Mouse (Mus musculus) limb, embryonic 14.5 days (tissue): ENCODE measurements around the gene Il15ra. TPM values are rescaled to one million over a fixed set of nuclear protein-coding genes. Genes with fewer than 3 reads are reported as not detected.

ENCODE experiments used
- ATAC-seq: fragments of 200-750 bp; cut with Nextera tagmentation; 2 replicates; pipeline ENCODE4 v1.8.0; 2017; ENCODE audit warnings: low read depth, moderate number of reproducible peaks, moderate TSS enrichment; ENCODE audit not compliant: low FRiP score
- DNase-seq: peaks from one replicate; pipeline ENCODE4 v3.0.0-alpha.2; 2015; ENCODE audit warnings: low spot score
- H3K27ac ChIP-seq: fragments of 300-500 bp; sonication (generic); replicated peaks from 2 replicates; pipeline ENCODE4 v1.5.1; 2014; ENCODE audit warnings: low read depth, mild to moderate bottlenecking, low read length, moderate library complexity, mixed read lengths
- H3K27me3 ChIP-seq: fragments of 300-500 bp; sonication (generic); 2 replicates; pipeline ENCODE4 v1.6.1; 2014; ENCODE audit warnings: low read length, mixed read lengths; ENCODE audit not compliant: control insufficient read depth, insufficient read depth
- H3K36me3 ChIP-seq: fragments of 300-500 bp; sonication (generic); 2 replicates; pipeline ENCODE4 v1.6.1; 2014; ENCODE audit warnings: mild to moderate bottlenecking, low read length, moderate library complexity, mixed read lengths; ENCODE audit not compliant: control insufficient read depth, insufficient read depth
- H3K4me1 ChIP-seq: fragments of 300-500 bp; sonication (generic); 2 replicates; pipeline ENCODE4 v1.6.1; 2014; ENCODE audit warnings: antibody characterized with exemption, low read length, mixed read lengths; ENCODE audit not compliant: control insufficient read depth, insufficient read depth
- H3K4me2 ChIP-seq: fragments of 300-500 bp; sonication (generic); replicated peaks from 2 replicates; pipeline ENCODE4 v1.6.1; 2014; ENCODE audit warnings: low read depth, mild to moderate bottlenecking, low read length, moderate library complexity; ENCODE audit not compliant: severe bottlenecking
- H3K4me3 ChIP-seq: fragments of 300-500 bp; sonication (generic); replicated peaks from 2 replicates; pipeline ENCODE4 v1.5.1; 2014; ENCODE audit warnings: low read length
- H3K9ac ChIP-seq: fragments of 300-500 bp; sonication (generic); 2 replicates; pipeline ENCODE4 v1.6.1; 2014; ENCODE audit warnings: mild to moderate bottlenecking, low read depth, low read length, moderate library complexity; ENCODE audit not compliant: severe bottlenecking
- H3K9me3 ChIP-seq: fragments of 300-500 bp; sonication (generic); 2 replicates; pipeline ENCODE4 v1.6.1; 2016; ENCODE audit warnings: low read length; ENCODE audit not compliant: control insufficient read depth
- POLR2A ChIP-seq: fragments of 200-500 bp; IDR thresholded peaks from 2 replicates; pipeline ENCODE4 v1.8.0; 2012; ENCODE audit warnings: inconsistent platforms, mild to moderate bottlenecking, moderate library complexity, borderline replicate concordance; ENCODE audit not compliant: insufficient read depth, insufficient read length; ENCODE audit errors: extremely low read depth
- WGBS: fragments of 180-500 bp; shearing (Covaris S2); extraction: QIAGEN DNeasy Blood & Tissue Kit; methylation state at CpG from one replicate; pipeline ENCODE4 v1.1.7; 2014; 5-methylcytosine and 5-hydroxymethylcytosine counted together
- polyA plus RNA-seq, 2 experiments: library from polyadenylated mRNA; depleted of rRNA in 1 of 2; stranded (reverse) in 1 of 2; unstranded in 1 of 2; fragments of >200 nt; fragmentation: Nextera tagmentation in 1 of 2; extraction: Ambion mirVana in 1 of 2; gene quantifications; 2 replicates each; pipeline versions ENCODE4 v1.2.1 to v1.2.3; 2012 to 2014

Gene Il15ra
- polyA plus RNA-seq (2012; rRNA removed) (3.7 and 4.6 TPM in 2 replicates), polyA plus RNA-seq (2014; fragmentation: Nextera tagmentation; extraction: Ambion mirVana) (2.7 and 3.2 TPM in 2 replicates)

DNA sequence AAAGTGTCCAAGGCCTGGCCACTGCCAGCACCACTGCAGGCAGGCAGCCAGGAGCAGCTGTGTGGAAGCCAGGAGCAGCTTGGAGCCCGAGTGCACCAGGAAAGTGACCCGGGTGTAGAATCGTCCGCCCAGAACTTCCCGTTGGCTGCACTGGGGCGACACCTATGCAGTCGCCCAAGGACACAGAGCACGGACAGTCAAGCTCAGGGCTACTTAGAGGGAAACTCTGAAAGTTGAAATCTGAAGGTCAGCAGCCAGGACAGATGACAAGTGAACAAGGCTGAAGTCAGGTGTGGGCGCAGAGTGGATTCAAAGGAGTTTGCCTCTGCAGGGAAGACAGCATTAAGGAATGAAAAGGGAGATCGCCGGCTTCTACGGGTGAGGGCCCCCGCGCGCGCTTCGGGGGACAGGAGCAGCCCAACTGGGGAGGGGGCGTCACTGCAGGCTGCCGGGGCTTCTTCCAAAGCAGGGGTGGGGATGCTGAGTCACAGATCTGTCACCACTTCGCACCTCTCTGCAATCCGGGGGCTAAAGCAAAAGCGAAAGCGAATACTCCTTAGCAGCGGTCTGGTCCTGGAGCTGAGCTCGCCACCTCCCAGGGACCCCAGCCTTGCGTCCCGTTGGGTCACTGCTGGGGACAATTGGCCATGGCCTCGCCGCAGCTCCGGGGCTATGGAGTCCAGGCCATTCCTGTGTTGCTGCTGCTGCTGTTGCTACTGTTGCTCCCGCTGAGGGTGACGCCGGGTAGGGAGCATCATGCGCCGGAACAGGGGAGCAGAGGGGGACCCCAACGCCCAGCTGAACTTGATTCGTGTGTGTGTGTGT, at the start of gene Il15ra:
Gene Il15ra, plus strand, starts transcription at position 90 of the 825 bp plus-strand sequence.
- peak within 1 kb of the TSS; percentile 97 for H3K4me2 ChIP-seq
- 0 out of 2 replicates have a peak, but pooled peaks cover 6% of the 10 kb centered on the region for H3K4me1 ChIP-seq
- peak within 1 kb of the TSS; percentile 63 for H3K4me3 ChIP-seq
- H3K9me3 ChIP-seq, result no peaks in the 10 kb centered on the region
- no peak within 1 kb of the TSS for H3K27ac ChIP-seq
- under 1% methylated on average over 37 of the region's 37 CpGs for WGBS
- ATAC-seq, result peak; percentile 60
- peak; percentile 19 for DNase-seq
- peaks cover 14% of the 10 kb centered on the region for H3K27me3 ChIP-seq
- peak within 1 kb of the TSS; percentile 64 for H3K9ac ChIP-seq
- no peak for TF ChIP-seq POLR2A
- H3K36me3 ChIP-seq, result no peaks in the 10 kb centered on the region

DNA sequence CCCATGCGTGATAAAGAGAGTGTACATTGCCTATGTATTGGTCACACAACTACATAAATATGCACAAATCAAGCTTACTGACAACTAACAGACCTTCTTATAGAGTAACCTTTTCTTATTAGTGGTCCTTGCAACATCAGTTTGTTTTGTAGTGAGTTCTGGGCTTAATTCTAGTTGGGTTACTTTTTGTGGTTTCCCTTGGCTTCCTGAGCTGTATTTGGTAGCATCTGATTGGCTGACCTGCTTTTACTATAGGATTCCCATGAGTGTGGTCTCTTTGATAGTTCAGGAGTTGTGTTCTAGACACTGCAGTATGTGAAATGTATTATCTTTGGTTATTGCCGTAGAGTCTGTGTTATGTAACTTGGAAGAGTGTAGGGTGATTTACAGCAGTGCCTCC, 47.5 kb upstream of the Il15ra start:
- H3K9ac ChIP-seq, result no peak overlapping the region
- H3K4me3 ChIP-seq, result no peak overlapping the region
- DNase-seq (no peak), ATAC-seq (no peak)
- H3K36me3 ChIP-seq, result no peaks in the 10 kb centered on the region
- no peak overlapping the region for H3K27ac ChIP-seq
- H3K4me2 ChIP-seq, result no peak overlapping the region
- no peak for TF ChIP-seq POLR2A
- no peaks in the 10 kb centered on the region for H3K4me1 ChIP-seq
- 91% methylated on average over 2 of the region's 2 CpGs for WGBS
- no peaks in the 10 kb centered on the region for H3K9me3 ChIP-seq
- H3K27me3 ChIP-seq, result no peaks in the 10 kb centered on the region

DNA sequence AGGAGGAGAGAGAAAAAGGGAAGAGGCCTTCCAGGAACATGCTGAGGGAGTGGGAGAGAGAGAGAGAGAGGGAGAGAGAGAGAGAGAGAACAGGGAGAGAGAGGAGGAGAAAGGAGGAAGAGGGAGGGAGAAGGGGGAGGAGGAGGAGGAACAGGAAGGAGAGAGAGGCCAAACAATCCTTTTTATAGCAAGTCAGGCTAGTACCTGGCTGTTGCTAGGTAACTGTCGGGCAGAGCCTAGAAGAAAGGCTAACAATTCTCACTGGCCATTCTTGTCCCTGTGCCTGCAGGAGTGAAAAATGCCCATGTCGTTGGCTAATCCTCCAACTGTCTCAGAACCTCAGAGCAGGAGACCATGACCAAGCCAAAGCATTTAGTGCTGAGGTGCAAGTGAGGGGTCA, 45.8 kb upstream of the Il15ra start:
- DNase-seq (no peak), ATAC-seq (no peak)
- Histone ChIP-seq H3K4me2 (no peak overlapping the region), H3K4me3 (no peak overlapping the region), H3K36me3 (no peaks in the 10 kb centered on the region), H3K9ac (no peak overlapping the region), H3K4me1 (no peaks in the 10 kb centered on the region; the same call in 1 of the 2 replicates), H3K27me3 (no peaks in the 10 kb centered on the region), H3K9me3 (no peaks in the 10 kb centered on the region), H3K27ac (no peak overlapping the region)
- WGBS, result 29% methylated on average over 2 of the region's 2 CpGs
- no peak for TF ChIP-seq POLR2A

DNA sequence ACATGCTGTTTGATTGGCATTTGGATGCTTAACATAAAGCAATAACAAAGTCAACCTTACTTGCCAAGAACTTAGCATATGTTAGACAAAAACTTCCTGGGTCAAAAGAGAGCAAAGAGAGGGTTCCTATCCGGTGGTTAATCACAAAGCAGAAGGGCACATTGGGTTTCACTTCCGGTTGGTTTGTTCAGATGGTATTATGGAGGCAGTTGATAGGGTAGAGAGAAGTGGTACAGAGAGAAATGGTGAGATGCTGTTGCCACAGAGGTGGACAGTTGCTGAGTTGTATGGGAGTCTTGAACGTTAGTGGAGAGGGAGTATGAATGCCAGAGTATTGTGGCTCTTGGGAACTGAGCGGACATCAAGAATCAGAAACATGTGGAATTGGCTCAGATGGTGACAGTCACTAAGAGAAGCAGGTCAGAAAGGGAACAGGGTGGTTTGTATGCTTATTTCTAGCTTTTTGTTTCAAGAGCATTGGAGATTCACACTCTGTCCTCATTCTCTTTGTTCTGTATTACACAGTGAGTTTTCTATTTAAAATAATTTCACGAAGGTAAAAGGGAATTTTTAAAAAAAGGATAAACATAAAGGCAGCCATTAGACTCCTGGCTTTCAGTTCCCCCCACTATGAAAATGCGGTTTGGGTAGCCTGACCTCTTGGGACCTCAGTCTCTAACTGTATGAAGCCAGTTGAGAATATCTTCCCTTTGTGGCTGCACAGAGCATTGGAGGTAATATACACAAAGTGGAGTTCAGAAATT, 42.8 kb upstream of the Il15ra start:
- Histone ChIP-seq H3K9me3 (no peaks in the 10 kb centered on the region), H3K36me3 (no peaks in the 10 kb centered on the region), H3K9ac (no peak overlapping the region), H3K4me2 (no peak overlapping the region), H3K4me3 (no peak overlapping the region), H3K27ac (no peak overlapping the region), H3K4me1 (no peaks in the 10 kb centered on the region; the same call in 1 of the 2 replicates), H3K27me3 (no peaks in the 10 kb centered on the region)
- ATAC-seq, result no peak
- 83% methylated on average over 6 of the region's 6 CpGs for WGBS
- DNase-seq, result no peak
- no peak for TF ChIP-seq POLR2A

DNA sequence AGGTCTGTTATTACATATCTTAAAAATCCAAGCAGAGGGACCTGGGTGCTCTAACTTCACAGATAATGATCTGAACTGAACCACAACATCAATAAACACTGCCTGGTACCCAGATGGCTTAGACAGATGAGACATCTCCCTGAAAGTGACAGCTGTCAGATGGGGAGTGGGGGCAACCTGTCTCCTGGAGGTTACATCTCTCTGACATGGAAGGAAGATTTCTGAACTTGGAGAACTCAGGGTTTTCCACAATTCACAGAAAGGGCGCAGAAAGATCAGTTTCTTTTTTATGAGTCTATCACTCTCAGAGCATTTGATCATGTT, 42.2 kb upstream of the Il15ra start:
- H3K9me3 ChIP-seq, result no peaks in the 10 kb centered on the region
- no peak overlapping the region for H3K4me2 ChIP-seq
- ATAC-seq (no peak), DNase-seq (no peak)
- WGBS, result 95% methylated on average over 1 of the region's 1 CpGs
- no peak for TF ChIP-seq POLR2A
- H3K4me3 ChIP-seq, result no peak overlapping the region
- H3K27me3 ChIP-seq, result no peaks in the 10 kb centered on the region
- no peak overlapping the region for H3K27ac ChIP-seq
- no peak overlapping the region for H3K9ac ChIP-seq
- no peaks in the 10 kb centered on the region; the same call in 1 of the 2 replicates for H3K4me1 ChIP-seq
- no peaks in the 10 kb centered on the region for H3K36me3 ChIP-seq
